Mouse (Mus musculus) kidney, adult 2 months (tissue): ENCODE measurements at regions not wholly inside any gene's neighbourhood (a gene's known extent, or its start where the extent isn't known, plus 50 kb on each side); places are given as distances from the start of the nearest gene placed in this dataset.

ENCODE experiments used
- DNase-seq: peaks from one replicate; pipeline ENCODE4 v3.0.0; 2021
- H3K27ac ChIP-seq: fragments of 200-500 bp; 2 replicates; pipeline ENCODE4 v1.5.1; 2012; ENCODE audit warnings: low read depth, low read length, control low read depth, inconsistent platforms; ENCODE audit not compliant: insufficient read depth
- H3K27me3 ChIP-seq: fragments of 200-500 bp; replicated peaks from 2 replicates; pipeline ENCODE4 v1.6.1; 2012; ENCODE audit warnings: mild to moderate bottlenecking, moderate library complexity, low read length, inconsistent platforms; ENCODE audit not compliant: control insufficient read depth, insufficient read depth
- H3K36me3 ChIP-seq: fragments of 200-500 bp; 2 replicates; pipeline ENCODE4 v1.6.1; 2012; ENCODE audit warnings: mild to moderate bottlenecking, moderate library complexity, low read length, inconsistent platforms; ENCODE audit not compliant: control insufficient read depth, insufficient read depth
- H3K4me1 ChIP-seq: fragments of 200-500 bp; 2 replicates; pipeline ENCODE4 v1.6.1; 2011; ENCODE audit warnings: low read length; ENCODE audit not compliant: control insufficient read depth, insufficient read depth
- H3K4me3 ChIP-seq: fragments of 200-500 bp; 2 replicates; pipeline ENCODE4 v1.5.1; 2011; ENCODE audit warnings: mild to moderate bottlenecking, low read depth, low read length, control low read depth; ENCODE audit not compliant: insufficient read depth
- CTCF ChIP-seq: fragments of 200-500 bp; conservative IDR thresholded peaks from 2 replicates; pipeline ENCODE4 v1.5.1; 2011; ENCODE audit warnings: low read depth, mild to moderate bottlenecking, control low read depth, low read length, moderate library complexity, mixed read lengths; ENCODE audit not compliant: insufficient read depth, insufficient read length
- POLR2A ChIP-seq: fragments of 200-500 bp; IDR thresholded peaks from one replicate; pipeline ENCODE4 v1.6.1; 2011; ENCODE audit warnings: low read depth, low read length, control low read depth
- WGBS: fragments of 180-500 bp; shearing (Covaris S2); methylation state at CpG from one replicate; pipeline ENCODE4 v1.1.7; 2018; 5-methylcytosine and 5-hydroxymethylcytosine counted together

GRCm38 (mm10) chr2:124718985-124719384 is 348.9 kb upstream of the Slc24a5 start:
- no peak for DNase-seq
- WGBS: 50% methylated on average over 9 of the region's 9 CpGs
- H3K27ac ChIP-seq: no peak overlapping the region
- H3K4me3 ChIP-seq: no peak overlapping the region
- H3K36me3 ChIP-seq: no peaks in the 10 kb centered on the region
- TF ChIP-seq CTCF (no peak), POLR2A (no peak)
- no peaks in the 10 kb centered on the region for H3K4me1 ChIP-seq
- H3K27me3 ChIP-seq: no peaks in the 10 kb centered on the region

DNA sequence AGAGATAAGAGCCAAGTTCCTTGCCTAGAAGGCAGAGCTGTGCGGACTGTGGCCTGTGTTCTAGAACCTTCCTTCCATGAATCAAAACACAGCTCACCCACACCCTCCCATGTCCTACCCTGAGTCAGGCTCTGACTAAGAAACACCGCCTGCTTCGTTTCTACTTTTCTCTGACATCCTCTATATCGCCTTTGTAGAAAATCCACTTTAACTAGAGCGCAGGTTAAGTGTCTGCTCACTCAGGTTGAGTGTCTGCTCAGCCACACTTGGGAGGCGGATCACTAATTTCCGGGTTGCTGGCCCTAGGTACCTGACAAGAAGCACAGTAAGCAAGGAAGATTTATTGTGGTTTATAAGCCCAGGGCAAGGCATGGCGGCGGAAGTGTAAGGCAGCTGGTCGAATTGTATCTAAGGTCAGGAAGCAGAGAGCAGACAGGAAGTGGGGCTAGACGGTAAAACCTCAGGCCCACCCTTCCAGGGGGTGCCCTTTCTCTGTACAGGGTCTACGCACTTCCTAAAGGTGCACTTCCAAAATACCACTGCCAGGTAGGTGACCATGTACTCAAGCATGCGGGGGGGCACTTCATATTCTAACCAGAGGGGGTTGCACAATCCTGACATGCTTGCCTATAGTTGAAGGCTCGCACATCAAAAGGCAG is 348.0 kb upstream of the Slc24a5 start:
- H3K4me1 ChIP-seq: no peaks in the 10 kb centered on the region
- H3K27ac ChIP-seq: no peak overlapping the region
- no peak for TF ChIP-seq POLR2A
- no peak for TF ChIP-seq CTCF
- H3K36me3 ChIP-seq: no peaks in the 10 kb centered on the region
- DNase-seq: peak; percentile 43
- H3K4me3 ChIP-seq: no peak overlapping the region
- H3K27me3 ChIP-seq: no peaks in the 10 kb centered on the region
- WGBS: 48% methylated on average over 14 of the region's 14 CpGs

DNA sequence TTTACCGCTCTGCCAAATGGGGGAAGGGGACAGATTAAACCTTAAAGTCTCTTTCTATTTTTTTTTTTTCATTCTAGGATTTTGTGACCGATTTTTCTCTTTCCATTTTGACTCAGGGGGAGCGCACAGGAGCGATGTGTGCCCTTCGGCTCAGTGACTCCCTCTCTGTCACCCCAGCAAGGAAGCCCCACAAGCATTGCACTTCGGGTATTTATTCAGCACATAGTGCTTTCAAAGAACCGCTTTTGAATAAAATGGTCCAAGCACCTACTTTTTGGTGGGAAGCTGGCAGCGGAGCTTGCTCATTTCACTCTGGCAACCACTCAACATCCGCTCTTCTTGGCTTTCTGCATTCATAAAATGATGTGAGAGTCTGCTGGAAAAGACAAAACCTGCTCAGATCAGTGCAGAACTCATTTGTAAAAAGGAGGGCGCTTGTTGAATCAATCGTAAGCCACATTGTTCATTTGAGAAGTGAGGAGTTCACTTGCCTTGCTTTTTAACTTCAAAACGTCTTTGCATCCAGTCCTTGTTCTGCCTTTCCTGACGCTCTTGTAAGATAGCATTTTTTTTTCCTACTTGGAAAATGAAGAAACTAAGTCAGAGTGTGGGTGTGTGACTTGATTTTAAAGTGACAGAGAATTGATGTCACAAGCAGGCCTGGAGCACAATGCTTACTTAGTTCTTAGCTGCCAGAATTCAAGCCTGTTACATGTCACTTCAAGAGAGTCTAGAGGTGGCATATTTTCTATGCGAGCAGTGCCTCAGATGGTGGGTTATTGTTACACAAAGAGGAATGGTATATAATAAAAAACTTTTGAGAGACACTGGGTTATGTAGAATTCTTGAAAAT is 347.1 kb upstream of the Slc24a5 start:
- WGBS: 77% methylated on average over 14 of the region's 14 CpGs
- no peak overlapping the region for H3K27ac ChIP-seq
- no peaks in the 10 kb centered on the region for H3K36me3 ChIP-seq

DNA sequence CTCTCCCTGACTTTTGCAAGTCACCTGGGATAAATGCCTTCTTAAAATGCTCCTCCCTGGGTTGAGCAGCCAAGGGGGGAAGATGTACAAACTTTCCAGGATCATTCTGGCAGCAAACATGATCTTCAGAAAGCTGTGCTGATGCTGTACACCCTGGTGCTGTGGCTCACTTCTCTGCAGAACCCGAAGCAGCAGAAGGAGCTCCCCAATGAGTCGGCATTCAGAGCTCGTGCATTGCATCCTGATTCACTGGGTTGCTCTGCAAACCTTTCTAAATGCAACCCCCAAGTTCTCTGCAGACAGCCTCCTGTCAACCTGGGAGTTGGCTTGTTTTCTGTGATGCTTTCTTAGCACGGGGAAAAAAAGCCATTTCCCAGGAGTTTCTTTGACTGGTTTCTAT is 343.8 kb upstream of the Slc24a5 start:
- H3K27me3 ChIP-seq: no peaks in the 10 kb centered on the region
- 61% methylated on average over 4 of the region's 4 CpGs for WGBS
- H3K4me1 ChIP-seq: no peaks in the 10 kb centered on the region
- H3K4me3 ChIP-seq: no peak overlapping the region
- no peaks in the 10 kb centered on the region for H3K36me3 ChIP-seq
- no peak overlapping the region for H3K27ac ChIP-seq
- DNase-seq: no peak
- TF ChIP-seq CTCF: no peak
- no peak for TF ChIP-seq POLR2A

More for the DNA sequence above, 347.1 kb upstream of the Slc24a5 start:
- Histone ChIP-seq H3K4me1 (no peaks in the 10 kb centered on the region), H3K4me3 (no peak overlapping the region), H3K27me3 (no peaks in the 10 kb centered on the region)
- TF ChIP-seq CTCF: no peak
- DNase-seq: no peak

DNA sequence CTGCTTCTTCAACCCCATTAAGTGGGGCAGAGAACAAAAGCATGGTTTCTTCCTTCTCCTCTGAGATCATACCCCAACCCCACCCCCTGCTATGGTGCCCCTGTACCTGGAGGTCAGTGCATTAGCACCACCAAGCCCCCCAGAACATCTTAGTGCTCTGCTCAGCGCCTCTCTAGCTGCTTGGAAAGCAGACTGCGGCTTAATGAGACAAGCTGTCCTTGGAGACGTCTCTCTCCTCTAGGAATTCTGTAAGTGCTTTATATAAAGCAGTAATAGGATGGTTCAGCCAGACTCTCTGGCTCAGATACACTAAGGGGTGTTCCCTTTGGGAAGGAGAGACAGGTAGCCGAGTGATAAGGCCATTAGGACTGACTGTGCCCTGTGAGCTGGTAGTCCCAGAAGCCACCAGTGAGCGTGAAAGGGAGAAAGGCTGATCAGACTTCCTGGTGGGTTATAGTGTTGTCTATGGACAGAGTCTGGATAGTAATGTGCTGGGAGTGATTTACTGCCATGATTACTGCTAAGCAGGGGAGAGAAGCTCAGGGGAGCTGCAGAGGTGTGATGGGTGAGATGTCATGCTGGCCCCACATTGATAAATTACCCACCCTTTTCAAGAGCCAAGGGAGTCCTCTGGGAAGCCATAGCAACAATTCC is 343.0 kb upstream of the Slc24a5 start:
- H3K27me3 ChIP-seq: no peaks in the 10 kb centered on the region
- no peak overlapping the region for H3K4me3 ChIP-seq
- no peaks in the 10 kb centered on the region for H3K36me3 ChIP-seq
- no peak overlapping the region for H3K27ac ChIP-seq
- no peaks in the 10 kb centered on the region for H3K4me1 ChIP-seq
- 75% methylated on average over 5 of the region's 5 CpGs for WGBS
- DNase-seq: no peak
- TF ChIP-seq POLR2A (no peak), CTCF (no peak)

GRCm38 (mm10) chr2:124727979-124728378 is 339.9 kb upstream of the Slc24a5 start:
- TF ChIP-seq CTCF: no peak
- TF ChIP-seq POLR2A: no peak
- Histone ChIP-seq H3K27me3 (no peaks in the 10 kb centered on the region), H3K4me1 (no peaks in the 10 kb centered on the region), H3K4me3 (no peak overlapping the region), H3K36me3 (no peaks in the 10 kb centered on the region), H3K27ac (no peak overlapping the region)
- 90% methylated on average over 5 of the region's 5 CpGs for WGBS
- DNase-seq: no peak

DNA sequence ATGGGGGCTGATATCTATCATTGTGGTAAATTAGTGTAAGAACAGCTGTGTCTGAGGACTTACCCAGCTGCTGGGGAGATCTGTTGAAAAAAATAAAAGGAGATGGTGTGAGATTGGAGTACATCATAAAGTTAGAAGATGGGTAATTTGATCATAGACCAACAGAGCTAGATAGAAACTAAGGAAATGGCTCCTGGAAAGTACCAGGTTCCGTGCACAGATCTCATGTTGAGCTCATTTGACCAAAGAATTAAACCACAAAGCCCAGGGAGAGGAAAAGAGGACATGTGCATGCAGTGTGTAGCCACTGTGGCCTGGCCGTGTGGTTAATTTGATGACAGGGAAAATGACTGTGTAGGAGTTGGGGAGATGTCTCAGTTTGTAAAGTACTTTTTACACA is 335.3 kb upstream of the Slc24a5 start:
- WGBS: 60% methylated on average over 2 of the region's 2 CpGs
- Histone ChIP-seq H3K36me3 (no peaks in the 10 kb centered on the region), H3K27me3 (no peaks in the 10 kb centered on the region), H3K4me3 (no peak overlapping the region), H3K4me1 (no peaks in the 10 kb centered on the region), H3K27ac (no peak overlapping the region)
- no peak for TF ChIP-seq POLR2A
- TF ChIP-seq CTCF: no peak
- no peak for DNase-seq
